Mouse (Mus musculus) cerebellum, postnatal 36 days (tissue): ENCODE measurements around the gene Maff.
A peak's percentile ranks its signal among the peaks of the same experiment; 100 is the strongest.

Experiments
- DNase-seq, 2 experiments: peaks; one replicate each; pipeline ENCODE4 v3.0.0; 2021 to 2022; ENCODE audit warnings: mixed read lengths in 2 of 2

The Maff gene

GRCm38 (mm10) chr15:79364120-79364519 lies 17.7 kb downstream of the Maff start:
- DNase-seq = no peak

- no peak for DNase-seq
These were observed 18.6 kb downstream of the Maff start for GRCm38 (mm10) chr15:79365068-79365467.

GRCm38 (mm10) chr15:79366402-79366801 lies 20.0 kb downstream of the Maff start:
- DNase-seq = no peak

- no peak for DNase-seq
These were observed 21.9 kb downstream of the Maff start for GRCm38 (mm10) chr15:79368313-79368811.

GRCm38 (mm10) chr15:79368861-79369440 lies 22.5 kb downstream of the Maff start:
- DNase-seq = no peak

GRCm38 (mm10) chr15:79369452-79370280 lies 23.2 kb downstream of the Maff start:
- no peak for DNase-seq

- no peak for DNase-seq
These were observed 23.9 kb downstream of the Maff start for GRCm38 (mm10) chr15:79370281-79370843.

- DNase-seq = no peak
These were observed 28.3 kb downstream of the Maff start for GRCm38 (mm10) chr15:79374760-79375159.

- DNase-seq = no peak
These were observed 31.3 kb downstream of the Maff start for GRCm38 (mm10) chr15:79377681-79378080.

GRCm38 (mm10) chr15:79378608-79379007 lies 32.2 kb downstream of the Maff start:
- no peak for DNase-seq

- DNase-seq = no peak
These were observed 33.2 kb downstream of the Maff start for GRCm38 (mm10) chr15:79379658-79380057.

GRCm38 (mm10) chr15:79380468-79381444 lies 34.3 kb downstream of the Maff start:
- peak; percentile 80 to 83 for DNase-seq

- no peak for DNase-seq
These were observed 35.2 kb downstream of the Maff start for GRCm38 (mm10) chr15:79381644-79382043.

GRCm38 (mm10) chr15:79387081-79387480 lies 40.7 kb downstream of the Maff start:
- no peak for DNase-seq

- no peak for DNase-seq
These were observed 41.2 kb downstream of the Maff start for GRCm38 (mm10) chr15:79387611-79388010.

- no peak for DNase-seq
These were observed 41.8 kb downstream of the Maff start for GRCm38 (mm10) chr15:79388171-79388570.

GRCm38 (mm10) chr15:79390434-79390833 lies 44.0 kb downstream of the Maff start:
- no peak for DNase-seq

GRCm38 (mm10) chr15:79391447-79392093 lies 45.1 kb downstream of the Maff start:
- DNase-seq = no peak

GRCm38 (mm10) chr15:79392527-79392926 lies 46.1 kb downstream of the Maff start:
- DNase-seq = no peak

GRCm38 (mm10) chr15:79393101-79393500 lies 46.7 kb downstream of the Maff start:
- DNase-seq = no peak

GRCm38 (mm10) chr15:79394842-79395241 lies 48.4 kb downstream of the Maff start:
- no peak for DNase-seq

- no peak for DNase-seq
These were observed 48.9 kb downstream of the Maff start for GRCm38 (mm10) chr15:79395281-79395680.
